ENCODE assay signal across 22 mouse cellular contexts in genomic region chr12:39326668-39327299, GRCm38 (mm10).
DNase-seq lines count a peak whose midpoint lies in the region; ATAC-seq lines count a peak whose summit lies in the region.
"Had no signal": no experiment of that assay in that cellular context is flagged by ENCODE, and none has a peak within 500 bp of the region (broad histone marks: within the 10 kb centered on the region; RNA-seq: fewer than 3 reads in every experiment).

No protein-coding gene starts in this region.

- H3K4me2 ChIP-seq in intestine, embryonic 15.5 days (replicated peaks): no peak overlapping the region
- H3K4me2 ChIP-seq: forebrain, embryonic 15.5 days; heart, embryonic 13.5 days; liver, embryonic 15.5 days; lung, embryonic 15.5 days; midbrain, embryonic 15.5 days; neural tube, embryonic 12.5 days had no signal

- no peak overlapping the region for H3K4me3 ChIP-seq in intestine, embryonic 15.5 days (replicated peaks)
- H3K4me3 ChIP-seq: forebrain, embryonic 15.5 days; heart, embryonic 13.5 days; liver, embryonic 15.5 days; lung, embryonic 15.5 days; midbrain, embryonic 15.5 days; neural tube, embryonic 12.5 days had no signal

- no peaks in the 10 kb centered on the region for H3K4me1 ChIP-seq in intestine, embryonic 15.5 days (replicated peaks)
- H3K4me1 ChIP-seq: forebrain, embryonic 15.5 days; heart, embryonic 13.5 days; liver, embryonic 15.5 days; lung, embryonic 15.5 days; midbrain, embryonic 15.5 days; neural tube, embryonic 12.5 days had no signal

- no peaks in the 10 kb centered on the region for H3K36me3 ChIP-seq in intestine, embryonic 15.5 days
- H3K36me3 ChIP-seq: forebrain, embryonic 15.5 days; heart, embryonic 13.5 days; liver, embryonic 15.5 days; lung, embryonic 15.5 days; midbrain, embryonic 15.5 days; neural tube, embryonic 12.5 days had no signal

- no peak for ATAC-seq in intestine, embryonic 15.5 days
- ATAC-seq: CD4-positive, CD25-positive, alpha-beta regulatory T cell, adult 4 months; hindbrain, postnatal 0 days; midbrain, embryonic 15.5 days had no signal

- H3K9ac ChIP-seq in intestine, embryonic 15.5 days: no peak overlapping the region
- H3K9ac ChIP-seq: forebrain, embryonic 15.5 days; heart, embryonic 13.5 days; liver, embryonic 15.5 days; lung, embryonic 15.5 days; midbrain, embryonic 15.5 days; neural tube, embryonic 12.5 days had no signal

- H3K9me3 ChIP-seq in intestine, embryonic 15.5 days: no peaks in the 10 kb centered on the region
- H3K9me3 ChIP-seq: forebrain, embryonic 15.5 days; heart, embryonic 13.5 days; liver, embryonic 15.5 days; lung, embryonic 15.5 days; midbrain, embryonic 15.5 days; neural tube, embryonic 12.5 days had no signal

- no peaks in the 10 kb centered on the region for H3K27me3 ChIP-seq in intestine, embryonic 15.5 days (replicated peaks)
- H3K27me3 ChIP-seq: forebrain, embryonic 15.5 days; heart, embryonic 13.5 days; liver, embryonic 15.5 days; lung, embryonic 15.5 days; midbrain, embryonic 15.5 days; neural tube, embryonic 12.5 days had no signal

- DNase-seq in cerebellum, adult 11-12 months: peak; percentile 51
- no peak for DNase-seq in cerebellum, adult 8-10 months
- DNase-seq in cerebellum, adult 9-11 months: peak; percentile 55
- peak; percentile 24 to 43 for DNase-seq in kidney, adult 8-10 months
- peak; percentile 25 to 31 for DNase-seq in kidney, postnatal 36 days
- no peak for DNase-seq in testis, postnatal 10 days (ENCODE audit: low spot score)
- DNase-seq in frontal cortex, postnatal 10 days (ENCODE audit: low spot score in 2 of 2): no peak
- DNase-seq: adrenal gland, postnatal 14 days; heart, adult 11 months; lung, postnatal 4 days; retina, postnatal 1 day; right cerebral cortex, postnatal 25 days; thymus, postnatal 25 days had no signal

- no peak overlapping the region for H3K27ac ChIP-seq in intestine, embryonic 15.5 days
- H3K27ac ChIP-seq: forebrain, embryonic 15.5 days; heart, embryonic 13.5 days; hindbrain, postnatal 0 days; liver, embryonic 15.5 days; lung, embryonic 15.5 days; midbrain, embryonic 15.5 days; neural tube, embryonic 12.5 days had no signal

- 66% methylated on average over 4 of the region's 4 CpGs for WGBS in intestine, embryonic 15.5 days

Comparison
In these comparisons a context has a peak if more than half of its experiments do, and no peak if none do; other contexts are left out.
1. DNase-seq: peak in cerebellum, adult 11-12 months (single experiment), cerebellum, adult 9-11 months (single experiment), kidney, adult 8-10 months (2 of 2) and kidney, postnatal 36 days (2 of 2); none in cerebellum, adult 8-10 months (single experiment), testis, postnatal 10 days (single experiment) and frontal cortex, postnatal 10 days (0 of 2).